Mouse (Mus musculus) ES-Bruce4 (cell line): ENCODE results near the gene Catsper3.

Experiments
- CTCF ChIP-seq: IDR thresholded peaks from one replicate; pipeline ENCODE4 v1.8.1; 2011; ENCODE audit warnings: low read depth, low read length
- POLR2A ChIP-seq: IDR thresholded peaks from one replicate; pipeline ENCODE4 v1.8.1; 2011; ENCODE audit warnings: low read length; ENCODE audit not compliant: insufficient read depth

- no peak for TF ChIP-seq POLR2A
- TF ChIP-seq CTCF = no peak
Observed at GRCm38 (mm10) chr13:55803973-55804372, 19.6 kb downstream of the Catsper3 start.
